Mouse (Mus musculus): Measurements from ENCODE around the gene Mthfd2l. TPM values are rescaled to one million over a fixed set of nuclear protein-coding genes. Genes with fewer than 3 reads are reported as not detected.
A peak's percentile ranks its signal among the peaks of the same experiment; 100 is the strongest.

The Mthfd2l gene
- total RNA-seq, 2 experiments from 2014 or later = 28.8 to 29.2 TPM

DNA sequence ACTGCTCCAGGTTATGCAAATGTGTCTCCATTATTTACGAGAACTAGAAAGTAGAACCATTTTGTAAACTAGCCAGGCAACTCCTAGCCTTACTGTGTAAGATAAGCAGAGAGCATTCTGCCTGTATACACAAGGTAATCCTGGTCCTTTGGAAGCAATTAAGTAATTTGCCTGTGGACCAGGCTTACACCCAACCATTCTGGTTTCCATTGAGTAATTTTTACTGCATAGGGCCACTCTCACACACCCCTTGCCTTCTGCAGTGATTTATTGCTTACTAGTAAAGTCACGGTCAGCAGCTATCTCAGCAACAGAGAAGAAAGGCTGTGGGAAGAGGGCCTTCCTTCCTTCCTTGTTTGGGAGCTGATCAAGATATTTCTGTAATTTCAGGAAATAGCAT, 5.8 kb downstream of the Mthfd2l start:
- DNase-seq = no peak
- intact Hi-C loops (cut with DNase I) = no loop called here

DNA sequence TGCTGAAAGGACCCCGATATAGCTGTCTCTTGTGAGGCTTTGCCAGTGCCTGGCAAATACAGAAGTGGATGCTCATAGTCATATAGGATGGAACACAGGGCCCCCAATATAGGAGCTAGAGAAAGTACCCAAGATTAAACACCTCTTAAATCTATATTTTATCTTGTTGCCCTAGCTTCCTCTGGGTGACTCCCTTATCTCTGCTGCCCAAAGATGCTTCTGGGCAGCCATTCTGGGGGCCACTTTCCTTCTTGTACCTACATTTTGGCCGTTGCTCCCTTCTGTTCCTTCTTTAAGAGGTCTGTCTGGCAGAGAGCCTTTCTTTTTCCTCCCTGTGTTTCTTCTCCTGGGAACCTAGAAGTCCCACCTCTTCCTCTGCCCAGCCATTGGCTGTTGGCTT, 14.5 kb downstream of the Mthfd2l start:
- DNase-seq = no peak
- intact Hi-C loops (cut with DNase I) = no loop called here

DNA sequence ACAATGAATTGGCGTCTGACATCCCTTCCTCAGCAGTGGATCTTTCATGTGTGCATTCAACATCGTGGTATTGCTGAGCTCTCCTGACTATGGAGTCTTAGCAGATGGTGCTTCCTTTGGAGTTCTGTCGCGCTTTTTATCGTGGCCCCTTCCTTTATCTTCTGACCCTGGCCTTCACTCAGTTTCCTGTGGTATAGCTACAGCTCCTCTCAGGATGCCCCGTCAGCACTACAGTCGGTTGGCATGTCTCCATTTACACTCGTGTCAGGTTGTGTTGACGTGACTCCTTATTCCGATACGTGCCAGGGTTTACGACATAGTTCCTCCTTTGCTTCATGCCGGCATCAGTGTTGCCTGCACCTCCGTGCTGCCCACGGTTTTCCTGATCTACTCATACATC, 18.6 kb downstream of the Mthfd2l start:
- intact Hi-C loops (cut with DNase I) = no loop called here
- no peak for DNase-seq

DNA sequence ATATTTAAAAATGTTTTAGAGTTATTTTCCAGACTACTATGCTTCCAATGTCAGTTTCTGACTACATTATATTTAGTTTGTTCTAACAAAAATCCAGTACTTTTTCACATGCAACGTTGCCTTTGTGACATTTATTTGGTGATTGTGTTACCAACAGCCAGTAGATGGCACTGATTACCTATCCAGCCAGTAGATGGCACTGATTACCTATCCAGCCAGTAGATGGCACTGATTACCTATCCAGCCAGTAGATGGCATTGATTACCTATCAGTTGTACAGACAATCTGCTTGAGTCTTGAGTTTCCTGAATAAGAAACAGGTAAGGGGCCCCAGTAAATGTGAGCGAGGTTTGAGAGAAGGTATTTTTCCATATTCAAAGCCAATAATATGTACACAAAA, 20.6 kb downstream of the Mthfd2l start:
- peak; percentile 21 for DNase-seq
- intact Hi-C loops (cut with DNase I) = loop anchor here (5.0 kb wide), 1 partner anchor 1001 kb away; no protein-coding TSS in a partner anchor

- DNase-seq = no peak
- intact Hi-C loops (cut with DNase I) = loop anchor here (2.0 to 5.0 kb wide), 2 partner anchors 354 to 999 kb away; no protein-coding TSS in a partner anchor
Measured at GRCm38 (mm10) chr5:90952731-90953481, 22.0 kb downstream of the Mthfd2l start.

- intact Hi-C loops (cut with DNase I) = no loop called here
Measured at GRCm38 (mm10) chr5:90964316-90964715, 33.4 kb downstream of the Mthfd2l start.

GRCm38 (mm10) chr5:90964764-90965163, 33.8 kb downstream of the Mthfd2l start:
- intact Hi-C loops (cut with DNase I) = no loop called here

More at GRCm38 (mm10) chr5:90964316-90964715, 33.4 kb downstream of the Mthfd2l start:
- DNase-seq = peak; percentile 12

GRCm38 (mm10) chr5:90965386-90965785, 34.5 kb downstream of the Mthfd2l start:
- DNase-seq = no peak

More at GRCm38 (mm10) chr5:90964764-90965163, 33.8 kb downstream of the Mthfd2l start:
- no peak for DNase-seq

GRCm38 (mm10) chr5:90977244-90977643, 46.3 kb downstream of the Mthfd2l start:
- intact Hi-C loops (cut with DNase I) = no loop called here
- peak; percentile 79 for DNase-seq

More at GRCm38 (mm10) chr5:90965386-90965785, 34.5 kb downstream of the Mthfd2l start:
- intact Hi-C loops (cut with DNase I) = no loop called here

DNA sequence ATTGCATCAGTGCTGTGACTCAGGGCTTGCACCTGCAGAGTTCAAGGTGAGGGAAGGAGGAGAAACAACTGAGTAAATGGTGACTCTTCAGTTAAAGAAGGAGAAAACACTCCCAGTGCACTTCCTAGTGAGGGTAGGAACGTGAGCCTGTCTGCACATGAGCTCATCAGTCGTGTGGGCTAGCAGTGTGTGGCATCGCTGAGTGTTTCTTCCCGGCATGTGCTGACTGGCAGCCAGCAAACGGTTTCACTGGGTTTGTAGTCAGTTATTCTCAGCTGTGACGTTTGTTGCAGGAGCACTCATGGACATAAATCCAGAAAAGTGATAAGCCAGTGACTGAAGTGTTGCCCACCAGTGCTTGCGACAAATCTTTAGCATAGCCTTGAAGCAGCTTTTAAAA, 49.4 kb downstream of the Mthfd2l start:
- DNase-seq = no peak
- intact Hi-C loops (cut with DNase I) = no loop called here

DNA sequence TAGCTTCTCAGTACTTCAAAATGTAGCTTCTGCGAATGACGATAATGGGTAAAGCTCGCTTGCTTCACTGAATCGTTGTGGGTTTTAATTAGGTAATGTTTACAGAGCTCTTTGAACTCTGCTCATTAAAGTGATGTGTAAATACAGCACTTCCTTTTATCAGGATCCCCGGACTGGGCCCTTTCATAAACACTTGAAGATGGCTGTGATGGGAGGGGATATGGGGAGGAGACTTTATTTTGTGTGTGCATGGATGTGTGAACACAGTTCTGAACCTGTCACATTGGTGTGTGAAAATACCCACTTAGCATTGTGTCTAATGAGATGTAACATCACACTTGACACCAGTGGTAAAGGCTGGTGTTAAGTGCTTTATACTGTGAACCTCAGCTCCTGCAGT, 56.7 kb downstream of the Mthfd2l start:
- intact Hi-C loops (cut with DNase I) = no loop called here
- DNase-seq = no peak

- no peak for DNase-seq
- intact Hi-C loops (cut with DNase I) = no loop called here
Measured at GRCm38 (mm10) chr5:90988149-90988548, 57.2 kb downstream of the Mthfd2l start.

- intact Hi-C loops (cut with DNase I) = no loop called here
- DNase-seq = no peak
Measured at GRCm38 (mm10) chr5:90988592-90988991, 57.7 kb downstream of the Mthfd2l start.

DNA sequence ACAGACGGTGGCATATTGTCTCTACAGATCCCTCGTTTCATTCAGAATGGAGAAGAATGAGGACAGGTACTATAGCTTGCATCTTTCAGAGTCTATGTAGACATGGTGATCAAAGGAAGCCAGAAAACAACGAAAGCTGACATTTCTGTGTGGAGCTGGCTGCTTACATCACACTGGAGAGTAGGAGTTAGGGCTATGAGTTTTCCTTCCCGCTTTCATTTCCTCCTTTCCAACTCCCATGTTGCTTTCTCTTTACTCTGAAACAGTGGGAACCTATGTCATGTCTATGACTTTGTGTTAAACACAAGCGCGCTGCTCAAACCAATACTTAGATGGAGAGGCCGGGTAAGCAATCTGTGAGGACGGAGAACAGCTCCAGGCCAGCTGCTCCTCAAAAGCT, 69.0 kb downstream of the Mthfd2l start:
- intact Hi-C loops (cut with DNase I) = no loop called here
- DNase-seq = no peak

DNA sequence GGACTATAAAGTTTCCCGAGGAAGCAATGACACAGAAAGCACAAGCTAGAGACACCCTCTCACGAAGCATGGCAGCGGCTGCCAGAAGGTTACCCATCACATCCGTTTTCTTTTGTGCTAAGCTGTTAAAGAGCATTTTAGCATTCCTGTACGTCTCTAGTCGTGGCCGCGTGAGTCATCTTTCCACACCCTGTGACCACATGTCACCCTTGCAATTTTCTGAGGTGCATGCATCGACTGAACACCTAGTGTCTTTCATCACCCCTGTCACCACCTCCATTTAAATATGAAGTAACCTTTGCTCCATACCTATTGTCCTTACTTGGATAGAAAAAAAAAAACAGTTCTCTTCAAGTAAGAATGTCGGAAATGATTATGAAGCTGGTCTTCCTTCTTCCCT, 84.3 kb downstream of the Mthfd2l start:
- DNase-seq = no peak
- intact Hi-C loops (cut with DNase I) = no loop called here

- DNase-seq = no peak
- intact Hi-C loops (cut with DNase I) = no loop called here
Measured at GRCm38 (mm10) chr5:91023114-91023513, 92.2 kb downstream of the Mthfd2l start.

DNA sequence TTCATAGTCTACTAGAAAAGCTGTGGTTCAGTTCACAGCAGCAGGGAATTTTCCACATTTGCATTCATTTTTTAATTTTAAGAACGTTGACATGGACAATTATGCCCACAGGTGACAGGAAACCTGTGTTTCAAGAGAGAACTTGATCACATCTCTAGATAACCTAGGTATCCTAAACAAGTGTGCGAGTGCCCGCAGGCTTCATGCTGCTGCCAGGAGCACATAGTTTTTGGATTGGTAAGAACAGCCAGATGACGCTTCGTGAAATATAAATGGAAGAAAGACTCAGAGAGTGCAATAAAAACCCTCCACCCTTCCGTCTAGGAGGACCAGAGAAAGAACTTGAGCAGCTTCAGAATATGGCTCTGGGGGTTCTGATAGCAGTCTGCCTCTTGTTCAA, 96.2 kb downstream of the Mthfd2l start, which contains the start of gene Epgn:
TSS of gene Epgn (plus strand) at position 301 of the 400 bp plus-strand sequence.
- intact Hi-C loops (cut with DNase I) = no loop called here
- DNase-seq = no peak

DNA sequence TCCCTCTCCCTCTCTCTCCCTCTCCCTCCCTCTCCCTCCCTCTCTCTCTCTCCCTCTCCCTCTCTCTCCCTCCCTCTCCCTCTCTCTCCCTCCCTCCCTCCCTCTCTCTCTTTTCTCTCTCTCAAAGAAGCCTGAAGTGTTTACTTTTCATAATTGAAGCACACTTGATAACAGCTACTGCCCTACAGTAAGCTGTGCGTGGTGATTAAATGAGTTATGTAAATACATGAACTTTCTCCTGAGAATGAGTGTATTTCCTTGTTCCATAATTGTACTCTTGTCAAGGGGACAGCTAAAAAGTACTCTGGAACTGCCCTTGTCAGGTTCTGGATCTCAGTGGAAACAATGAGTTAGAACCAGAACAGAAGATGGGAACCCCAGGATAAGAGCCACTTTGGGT, 96.9 kb downstream of the Mthfd2l start:
- intact Hi-C loops (cut with DNase I) = no loop called here
- no peak for DNase-seq

DNA sequence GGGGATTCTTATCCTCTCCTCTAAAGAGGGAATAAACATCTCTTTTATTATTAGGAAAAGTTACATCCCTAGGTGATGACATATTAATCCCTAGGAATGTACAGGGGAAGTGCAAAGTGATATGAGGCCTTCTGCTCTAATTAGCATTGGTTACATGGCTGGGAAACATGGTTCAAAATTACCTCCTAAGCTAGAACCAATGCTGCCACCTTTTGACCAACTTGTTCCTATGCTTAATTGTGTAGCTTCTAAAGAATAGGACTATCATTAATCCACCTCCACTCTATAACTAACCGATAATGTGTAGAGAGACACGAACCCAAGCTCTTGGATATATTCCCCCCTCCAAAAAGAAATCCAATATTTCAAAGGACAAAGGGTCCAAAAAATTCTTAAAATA, 99.7 kb downstream of the Mthfd2l start:
- intact Hi-C loops (cut with DNase I) = no loop called here
- no peak for DNase-seq

DNA sequence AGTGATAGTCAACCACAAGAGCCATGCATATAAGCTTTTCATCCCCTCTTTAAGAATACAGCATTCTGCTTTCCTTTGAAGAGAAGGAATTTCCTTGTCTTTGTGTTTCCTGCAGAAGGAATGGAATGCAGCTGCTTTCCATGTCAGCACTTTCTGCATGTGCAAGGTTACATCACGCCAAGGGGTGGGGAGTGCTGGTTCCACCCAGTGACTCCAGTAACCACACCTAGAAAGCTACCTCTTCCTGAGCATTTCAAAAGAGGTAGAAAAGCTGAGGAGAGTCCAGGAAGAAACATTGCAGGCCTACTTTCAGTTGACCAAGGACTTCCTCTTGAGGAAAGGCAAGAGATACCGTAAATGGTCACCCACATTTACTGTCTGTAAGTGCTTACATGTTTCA, 104.4 kb downstream of the Mthfd2l start:
- intact Hi-C loops (cut with DNase I) = no loop called here
- no peak for DNase-seq

DNA sequence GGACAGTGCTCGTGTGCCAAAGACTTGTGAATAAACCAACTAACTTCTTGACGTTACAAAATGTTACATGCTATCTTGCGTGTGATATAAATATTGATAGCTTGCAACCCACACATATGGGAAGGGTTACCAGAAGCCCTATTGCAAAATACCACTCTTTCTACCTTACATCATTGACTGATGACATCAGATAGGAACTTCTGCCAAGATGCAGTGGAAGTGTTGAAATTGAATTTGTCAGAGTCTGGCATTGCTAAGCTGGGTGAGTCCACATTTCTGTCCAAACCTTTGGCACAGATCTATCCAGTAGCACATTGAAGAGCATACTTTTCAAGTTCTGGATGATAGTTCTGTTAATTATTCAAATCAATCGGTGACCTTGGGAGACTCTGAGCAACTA, 105.7 kb downstream of the Mthfd2l start:
- intact Hi-C loops (cut with DNase I) = no loop called here
- no peak for DNase-seq

- intact Hi-C loops (cut with DNase I) = no loop called here
- DNase-seq = no peak
Measured at GRCm38 (mm10) chr5:91037756-91038155, 106.8 kb downstream of the Mthfd2l start.

DNA sequence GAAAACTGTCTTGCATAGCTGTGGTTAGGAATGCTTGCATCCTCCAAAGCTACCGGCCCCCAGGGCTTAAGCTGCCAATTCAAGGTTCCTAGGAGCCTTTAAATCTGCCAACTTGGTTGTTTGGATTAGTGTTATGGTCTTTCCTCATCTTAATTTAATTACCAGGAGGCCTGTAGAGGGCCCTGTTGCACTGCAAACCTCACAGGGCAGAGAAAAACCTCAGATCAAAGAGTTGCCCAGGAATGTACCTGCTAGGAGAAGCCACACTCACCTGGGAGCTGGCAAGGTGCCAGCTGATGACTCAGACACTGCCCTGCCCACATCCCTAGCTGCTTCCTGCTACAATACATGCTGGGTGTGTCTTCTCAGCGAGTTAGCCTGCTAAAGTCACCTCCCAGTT, 107.6 kb downstream of the Mthfd2l start:
- DNase-seq = peak; percentile 33
- intact Hi-C loops (cut with DNase I) = no loop called here
